Comparison of ENCODE assay signal across 8 mouse cellular contexts in the genomic region with DNA sequence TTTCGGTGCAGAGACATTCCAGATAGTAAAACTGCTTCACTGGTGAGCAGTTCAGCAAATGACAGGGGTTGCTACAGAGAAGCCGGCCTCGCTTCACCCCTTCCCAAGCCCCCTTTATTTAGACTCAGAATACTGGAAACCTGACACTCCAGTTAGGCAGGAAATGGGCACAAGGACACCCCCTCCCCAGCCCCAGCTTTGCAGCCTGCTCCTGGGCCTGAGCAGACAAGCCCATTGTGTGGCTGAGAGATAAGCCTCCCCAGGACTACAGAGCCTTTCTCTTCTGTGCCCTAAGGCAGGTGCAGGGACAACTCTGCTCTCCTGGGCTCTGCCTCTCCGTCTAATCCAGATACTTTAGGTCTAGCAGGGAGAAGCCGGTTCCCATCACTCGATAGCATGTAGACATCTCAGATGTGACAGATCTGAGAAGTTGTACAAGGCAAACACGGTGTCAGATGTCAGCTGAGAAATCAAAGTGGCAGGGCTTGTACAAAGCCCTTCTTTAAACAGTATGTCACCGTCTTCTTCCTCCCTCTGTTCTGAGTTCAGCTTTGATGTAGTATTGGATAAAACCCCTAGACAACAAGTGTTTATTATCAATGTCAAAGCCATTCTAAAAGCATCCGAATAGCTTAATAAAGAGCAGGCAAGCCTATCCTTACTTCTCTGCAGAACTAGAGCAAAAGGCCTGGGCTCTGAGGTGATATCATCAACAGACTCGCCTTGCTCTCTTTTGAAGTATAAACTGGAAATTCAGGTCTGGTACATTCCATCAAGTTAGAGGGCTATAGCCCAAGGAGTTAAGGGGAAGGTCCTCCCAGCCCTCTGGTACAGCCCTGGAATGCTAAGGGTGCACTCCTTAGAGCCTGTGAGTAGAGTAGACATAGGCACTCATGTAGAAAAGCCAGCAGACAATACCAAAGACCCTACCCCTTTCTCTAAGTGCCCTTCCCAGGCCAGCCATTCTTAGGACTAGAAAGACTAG. TPM values are rescaled to one million over a fixed set of nuclear protein-coding genes. Genes with fewer than 3 reads are reported as not detected.
A peak's percentile ranks its signal among the peaks of the same experiment; 100 is the strongest.
DNase-seq lines count a peak whose midpoint lies in the region; ATAC-seq lines count a peak whose summit lies in the region.

No protein-coding gene starts in this region.

- 10% methylated on average over 10 of the region's 10 CpGs for WGBS in heart, embryonic 14.5 days
- WGBS in limb, embryonic 13.5 days: 5% methylated on average over 10 of the region's 10 CpGs

- no peaks in the 10 kb centered on the region for H3K9me3 ChIP-seq in heart, embryonic 14.5 days (ENCODE audit: control insufficient read depth, low read length)
- no peaks in the 10 kb centered on the region for H3K9me3 ChIP-seq in limb, embryonic 13.5 days

- intact Hi-C loops in left cerebral cortex, postnatal 4 days (cut with DNase I): no loop called here

- H3K36me3 ChIP-seq in heart, embryonic 14.5 days (ENCODE audit: control insufficient read depth, insufficient read depth, low read length): peaks cover 39% of the 10 kb centered on the region
- peaks cover 42% of the 10 kb centered on the region for H3K36me3 ChIP-seq in limb, embryonic 13.5 days

- no peak overlapping the region for H3K4me3 ChIP-seq in heart, embryonic 14.5 days (ENCODE audit: control insufficient read depth in 1 of 2, insufficient read depth in 1 of 2, low read depth in 1 of 2, low read length in 2 of 2)
- H3K4me3 ChIP-seq in limb, embryonic 13.5 days: no peak overlapping the region

- H3K27ac ChIP-seq in heart, embryonic 14.5 days (replicated peaks in 1 of 2; ENCODE audit: control insufficient read depth in 1 of 2, insufficient read depth in 1 of 2, low read depth in 2 of 2, low read length in 2 of 2): peak overlapping the region; percentile 86 to 87
- peak overlapping the region; percentile 75 for H3K27ac ChIP-seq in limb, embryonic 13.5 days

- peak overlapping the region; percentile 38 for H3K9ac ChIP-seq in heart, embryonic 14.5 days (ENCODE audit: low read length)
- H3K9ac ChIP-seq in limb, embryonic 13.5 days: 0 out of 2 replicates have a peak overlapping the region, but pooled peaks have one; percentile 35

- H3K27me3 ChIP-seq in heart, embryonic 14.5 days (ENCODE audit: control insufficient read depth, insufficient read depth, low read length): no peaks in the 10 kb centered on the region
- no peaks in the 10 kb centered on the region for H3K27me3 ChIP-seq in limb, embryonic 13.5 days

- DNase-seq in heart, adult 18-20 months: no peak
- peak; percentile 77 for DNase-seq in embryo, embryonic 10.5 days (ENCODE audit: low spot score)
- DNase-seq in naive thymus-derived CD4-positive, alpha-beta T cell, adult 2 months (ENCODE audit: low read depth): peak; percentile 35
- no peak for DNase-seq in adipocyte (ENCODE audit: low spot score)
- no peak for DNase-seq in left cerebral cortex, postnatal 4 days
- DNase-seq in natural killer cell, adult 2 months (ENCODE audit: low spot score in 2 of 2): no peak

- H3K4me1 ChIP-seq in heart, embryonic 14.5 days (ENCODE audit: control insufficient read depth in 2 of 2, insufficient read depth in 2 of 2, low read length in 2 of 2): peaks cover 29 to 47% of the 10 kb centered on the region in 2 experiments
- peaks cover 45% of the 10 kb centered on the region for H3K4me1 ChIP-seq in limb, embryonic 13.5 days

- H3K4me2 ChIP-seq in heart, embryonic 14.5 days (ENCODE audit: low read length): peak overlapping the region; percentile 37
- peak overlapping the region; percentile 23; the same call in 1 of the 2 replicates for H3K4me2 ChIP-seq in limb, embryonic 13.5 days (replicated peaks)

- no peak for ATAC-seq in heart, embryonic 14.5 days (ENCODE audit: insufficient number of reproducible peaks, insufficient read depth, low FRiP score, low read depth)
- peak; percentile 29; the same call in 1 of the 2 replicates for ATAC-seq in limb, embryonic 13.5 days (ENCODE audit: low FRiP score, low read depth)

RNA-seq across cellular contexts. Expression of gene Kremen1, which starts 21.4 kb away (rescaled TPM):
- 20.9 and 24.8 TPM in 2 replicates for polyA plus RNA-seq in heart, embryonic 14.5 days (2014; fragmentation: Nextera tagmentation; extraction: Ambion mirVana)
- 10 to 100 TPM; 82.3 to 83.3 TPM for total RNA-seq in heart, adult 18-20 months (2021)
- polyA plus RNA-seq in limb, embryonic 13.5 days (2015; fragmentation: Nextera tagmentation; extraction: Ambion mirVana): 20.5 and 24.3 TPM in 2 replicates
- total RNA-seq in left cerebral cortex, postnatal 4 days (2021): 1 to 10 TPM; 9.0 to 9.8 TPM

Comparison
In these comparisons a context has a peak if more than half of its experiments do, and no peak if none do; other contexts are left out.
1. DNase-seq: peak in embryo, embryonic 10.5 days (single experiment) and naive thymus-derived CD4-positive, alpha-beta T cell, adult 2 months (single experiment); none in heart, adult 18-20 months (0 of 2), adipocyte (single experiment), left cerebral cortex, postnatal 4 days (single experiment) and natural killer cell, adult 2 months (0 of 2).
2. RNA of gene Kremen1, which starts 21.4 kb away (total RNA-seq): 82.3 to 83.3 TPM in heart, adult 18-20 months; 9.0 to 9.8 TPM in left cerebral cortex, postnatal 4 days; every median in the first group is over 4 times any median in the second.